Mouse (Mus musculus): ENCODE measurements at regions not wholly inside any gene's neighbourhood (a gene's known extent, or its start where the extent isn't known, plus 50 kb on each side); places are given as distances from the start of the nearest gene placed in this dataset.
A peak's percentile ranks its signal among the peaks of the same experiment; 100 is the strongest.

DNA sequence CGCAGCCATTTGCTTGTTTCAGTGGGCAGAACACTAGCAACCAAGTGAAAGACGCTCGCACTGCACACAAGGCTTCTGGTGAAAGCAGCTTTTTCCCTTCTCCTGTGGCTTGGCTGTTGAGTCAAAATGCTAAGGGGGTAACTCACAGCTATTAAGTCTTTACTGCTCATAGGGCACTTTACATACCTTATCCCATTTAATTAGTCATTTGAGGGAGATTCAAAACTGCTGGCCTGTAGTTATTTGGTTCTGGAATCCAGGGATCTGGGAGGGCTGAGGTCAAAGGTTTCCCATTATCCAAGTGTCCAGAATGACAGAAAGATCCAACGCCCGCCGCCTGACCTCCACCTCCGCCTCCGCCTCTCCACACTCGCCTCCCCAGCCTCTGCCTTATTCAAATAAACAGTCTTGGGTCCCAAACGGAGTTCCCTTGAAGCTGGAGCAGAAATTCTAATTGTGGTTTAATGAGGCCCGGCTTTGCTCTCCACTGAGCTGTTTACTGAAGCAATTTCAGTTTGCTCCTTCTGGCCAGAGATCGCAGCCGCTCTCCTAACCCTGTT is 106.5 kb upstream of the Mycn start:
- DNase-seq (ENCODE audit: low spot score in 2 of 2): no peak

DNA sequence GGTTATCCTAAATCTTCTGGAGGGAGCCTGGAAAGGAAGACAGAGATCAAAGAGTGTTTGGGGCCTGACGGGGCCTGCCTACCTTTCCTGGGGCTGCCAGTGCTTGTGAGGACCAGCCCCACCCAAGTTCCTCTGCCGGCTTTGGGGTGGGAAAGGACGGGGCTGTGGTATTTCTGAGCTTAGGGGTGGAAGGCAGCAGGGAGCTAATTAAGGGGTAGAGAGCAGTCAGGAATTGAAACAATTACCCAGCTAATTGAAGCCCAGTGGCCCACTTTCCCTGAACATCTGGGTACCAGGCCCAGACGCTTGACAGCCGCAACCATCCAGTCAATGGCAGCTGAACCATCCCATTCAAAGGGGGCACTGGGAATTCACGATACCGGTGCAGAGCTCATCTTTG is 101.2 kb upstream of the Mycn start:
- no peak for DNase-seq (ENCODE audit: low spot score in 2 of 2)

DNA sequence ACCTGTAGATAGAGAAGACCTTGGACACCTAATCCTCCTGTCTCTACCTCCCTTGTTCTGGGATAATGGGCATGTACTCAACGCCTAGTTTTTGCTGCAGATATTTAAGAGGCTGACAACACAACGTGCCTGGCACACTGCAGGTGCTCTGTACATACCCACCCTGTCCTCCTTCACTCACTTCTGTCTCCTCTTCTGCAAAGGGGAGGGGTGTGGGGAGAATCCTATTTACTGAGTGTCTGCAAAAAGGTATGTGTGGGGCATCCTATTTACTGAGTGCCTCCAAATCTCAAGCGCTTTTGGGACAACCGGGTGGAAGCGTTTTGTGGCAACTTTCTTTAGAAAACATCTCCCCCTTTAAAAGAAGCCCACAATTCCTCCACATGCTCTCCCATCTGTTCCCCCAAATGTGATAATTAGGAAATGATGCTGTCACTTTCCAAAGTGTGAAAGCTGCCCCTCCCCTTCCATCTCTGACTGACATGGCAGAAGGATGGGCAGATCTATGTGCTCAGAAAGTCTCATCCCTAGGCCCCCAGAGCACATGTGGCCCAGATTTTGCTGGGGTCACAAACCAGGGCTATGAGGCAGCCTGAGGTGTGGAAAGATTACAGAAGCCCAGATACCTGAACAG is 93.5 kb upstream of the Mycn start:
- peak; percentile 67 to 85 for DNase-seq (ENCODE audit: low spot score in 2 of 2)

DNA sequence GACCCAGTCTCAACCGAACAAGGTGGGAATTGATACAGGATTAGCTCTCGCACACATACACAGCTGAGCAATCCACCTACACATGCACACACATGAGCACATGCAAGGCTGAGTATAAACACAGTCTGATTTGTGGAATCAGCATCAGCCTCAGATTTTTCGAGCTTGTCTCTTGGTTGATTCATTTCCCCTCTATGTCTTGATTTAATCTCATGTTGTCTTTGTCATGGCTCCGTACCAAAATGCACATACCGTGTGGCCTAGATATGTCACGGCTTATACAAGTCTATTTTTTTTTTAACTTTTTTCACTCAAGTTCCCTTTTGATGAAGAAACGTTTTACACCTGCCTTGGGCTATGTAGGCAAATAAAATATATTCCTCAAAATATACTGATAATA is 88.6 kb upstream of the Mycn start:
- no peak for DNase-seq (ENCODE audit: low spot score in 2 of 2)

DNA sequence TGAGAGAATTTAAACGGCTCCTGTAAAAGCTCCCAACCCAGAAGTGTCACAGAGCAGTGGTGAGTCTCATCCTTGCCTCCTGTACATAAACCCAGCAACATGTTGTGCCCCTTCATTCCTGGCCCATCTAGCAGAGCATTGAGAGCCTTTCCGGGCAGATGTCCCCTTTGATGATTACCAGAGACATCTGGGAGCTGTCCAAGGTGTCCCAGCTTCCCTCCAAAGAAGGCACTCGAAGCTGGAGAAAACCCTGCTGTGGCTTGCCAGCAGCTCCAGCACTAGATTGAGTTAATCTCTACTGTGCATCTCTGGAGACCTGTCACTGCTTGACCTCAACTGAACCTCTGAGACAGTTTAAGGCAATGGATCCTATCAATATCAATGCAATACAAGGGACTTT is 86.4 kb upstream of the Mycn start:
- DNase-seq (ENCODE audit: low spot score in 2 of 2): no peak

DNA sequence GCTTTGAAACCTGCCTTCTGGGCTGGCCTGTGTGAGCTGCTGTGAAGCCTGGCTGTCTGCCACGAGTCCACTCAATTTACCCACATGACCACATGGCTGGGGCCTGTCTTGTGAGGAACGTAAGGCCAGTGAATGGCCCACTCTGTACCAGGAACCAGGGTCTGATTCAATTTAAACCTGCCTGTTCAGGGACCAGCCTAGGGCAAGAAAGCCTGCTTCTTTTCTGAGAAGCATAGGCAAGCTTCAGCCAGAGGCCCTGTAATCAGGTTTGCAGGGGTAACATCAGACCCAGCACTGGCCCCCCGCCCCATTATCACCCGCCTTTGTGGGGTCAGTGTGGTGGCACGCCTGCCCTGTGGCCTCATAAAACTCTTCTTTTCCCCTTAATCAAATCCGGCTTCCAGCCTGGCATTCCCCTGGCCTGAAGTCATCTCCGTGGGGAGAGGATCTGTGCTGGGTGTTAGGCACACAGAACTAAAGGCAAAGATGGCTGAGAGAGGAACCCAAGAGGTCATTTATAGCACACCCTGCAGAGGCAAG is 84.4 kb upstream of the Mycn start:
- DNase-seq (ENCODE audit: low spot score in 2 of 2): no peak

DNA sequence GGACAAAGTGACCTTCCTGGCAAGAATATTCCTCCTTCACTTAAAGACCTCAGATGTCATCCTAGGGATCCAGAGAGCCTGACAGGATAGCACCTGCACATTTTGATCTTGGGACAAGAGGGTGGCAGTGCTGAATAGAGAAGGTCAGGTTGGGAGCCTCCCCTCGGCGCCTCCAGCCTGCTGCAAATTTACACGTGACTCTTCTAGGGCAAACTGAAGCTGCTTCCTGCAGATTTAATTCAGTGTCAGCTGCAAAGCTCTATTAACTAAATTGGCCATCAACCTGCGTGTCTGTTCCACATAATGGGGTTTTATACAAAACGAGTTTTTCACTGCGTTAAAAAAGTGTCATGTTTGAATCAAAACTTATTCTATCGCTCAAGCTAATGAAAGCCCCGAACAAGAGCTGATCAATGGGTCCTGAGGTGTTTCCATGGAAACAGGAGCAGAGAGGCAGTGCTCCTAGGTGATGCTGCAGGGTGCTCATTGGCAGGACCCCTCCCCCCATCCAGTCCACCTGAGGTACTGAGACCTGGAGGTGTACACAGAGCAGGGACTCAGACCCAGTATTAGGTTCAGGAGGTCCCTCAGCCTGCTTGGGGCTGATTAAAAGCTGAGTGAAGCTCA is 82.6 kb upstream of the Mycn start:
- DNase-seq (ENCODE audit: low spot score in 2 of 2): no peak

DNA sequence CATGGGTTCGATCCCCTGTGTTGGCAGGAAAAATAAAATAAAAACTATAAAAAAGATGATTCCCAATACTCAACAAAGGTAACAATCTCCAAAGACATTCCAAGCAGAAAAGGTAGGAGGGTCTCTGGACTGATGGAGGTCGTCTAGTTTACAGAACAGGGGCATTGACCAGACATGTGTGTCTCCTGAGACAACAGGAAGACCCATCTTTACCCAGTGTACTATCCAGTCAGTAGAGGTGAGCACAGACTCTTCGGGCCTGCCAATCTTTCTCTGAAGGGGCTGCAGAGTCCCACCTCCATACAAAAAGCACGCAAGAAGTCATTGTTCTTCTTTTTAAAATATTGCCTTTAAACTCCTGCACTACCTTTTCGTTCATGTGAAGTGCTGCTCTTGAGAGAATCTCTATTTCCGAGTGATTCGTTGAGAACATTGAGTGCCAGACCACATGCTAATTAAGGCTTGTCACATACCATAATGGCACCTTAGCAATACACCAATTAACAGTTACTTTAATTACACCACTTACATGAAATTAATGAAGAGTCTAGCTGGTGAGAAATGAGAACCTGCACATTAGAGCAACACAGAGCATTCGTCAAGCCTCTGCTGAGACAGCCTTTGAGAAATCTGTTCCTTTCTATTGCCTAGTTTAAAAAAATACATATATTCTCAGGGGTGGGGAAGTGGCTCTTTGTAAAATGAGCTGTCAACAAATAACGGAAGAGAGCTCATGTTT is 69.5 kb upstream of the Mycn start:
- DNase-seq (ENCODE audit: low spot score in 2 of 2): no peak

DNA sequence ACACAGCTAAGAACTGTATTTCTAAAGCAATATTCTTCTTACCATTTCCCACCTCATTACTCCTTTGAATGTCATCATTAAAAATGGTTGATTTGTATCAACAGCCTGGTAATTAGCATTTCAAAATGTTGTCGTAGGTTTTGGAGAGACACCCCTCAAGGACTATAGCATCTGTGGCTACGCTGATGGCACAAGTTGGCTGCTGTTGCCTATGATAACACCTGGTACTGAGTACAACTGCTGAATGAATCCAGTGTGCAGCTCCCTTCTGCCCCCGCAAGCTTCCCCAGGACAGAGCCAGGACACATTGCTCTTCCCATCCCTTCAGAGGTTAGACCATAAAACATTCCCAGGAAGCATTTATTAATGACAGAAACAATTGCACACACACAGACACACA is 68.7 kb upstream of the Mycn start:
- no peak for DNase-seq (ENCODE audit: low spot score in 2 of 2)

DNA sequence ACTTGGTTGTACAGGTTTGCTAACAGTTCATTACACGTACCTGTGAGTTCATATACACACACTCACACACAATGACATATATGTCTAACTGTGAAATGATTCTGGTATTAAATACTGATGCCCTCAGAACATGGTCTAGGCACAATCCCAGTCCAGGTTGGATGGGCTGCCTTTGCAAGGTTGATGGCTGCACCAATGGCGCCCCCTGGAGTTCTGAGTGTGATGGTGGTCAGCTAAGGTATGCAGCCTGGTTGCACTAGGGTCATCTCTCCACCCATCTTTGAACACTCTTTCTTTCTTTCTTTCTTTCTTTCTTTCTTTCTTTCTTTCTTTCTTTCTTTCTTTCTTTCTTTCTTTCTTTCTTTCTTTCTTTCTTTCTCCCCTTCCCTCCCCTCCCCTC is 67.8 kb upstream of the Mycn start:
- no peak for DNase-seq (ENCODE audit: low spot score in 2 of 2)

DNA sequence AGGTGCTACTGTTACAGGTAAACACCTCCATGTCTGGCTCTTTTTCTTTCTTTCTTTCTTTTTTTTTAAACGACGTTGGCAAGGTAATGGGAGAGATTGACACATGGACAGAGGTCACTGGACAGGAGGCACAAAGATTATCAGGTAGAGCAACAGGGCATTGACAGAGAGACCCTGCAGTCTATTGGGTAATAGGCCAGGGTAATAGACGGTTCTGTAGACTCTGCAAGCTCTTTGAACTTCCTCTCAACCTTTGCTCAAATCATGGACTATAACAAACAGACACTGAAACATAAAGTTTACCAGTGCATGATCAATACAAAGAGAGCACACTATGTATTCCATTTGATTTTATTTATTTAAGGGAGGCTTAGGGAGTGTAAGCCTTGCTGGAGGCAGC is 61.0 kb upstream of the Mycn start:
- DNase-seq (ENCODE audit: low spot score in 2 of 2): no peak

DNA sequence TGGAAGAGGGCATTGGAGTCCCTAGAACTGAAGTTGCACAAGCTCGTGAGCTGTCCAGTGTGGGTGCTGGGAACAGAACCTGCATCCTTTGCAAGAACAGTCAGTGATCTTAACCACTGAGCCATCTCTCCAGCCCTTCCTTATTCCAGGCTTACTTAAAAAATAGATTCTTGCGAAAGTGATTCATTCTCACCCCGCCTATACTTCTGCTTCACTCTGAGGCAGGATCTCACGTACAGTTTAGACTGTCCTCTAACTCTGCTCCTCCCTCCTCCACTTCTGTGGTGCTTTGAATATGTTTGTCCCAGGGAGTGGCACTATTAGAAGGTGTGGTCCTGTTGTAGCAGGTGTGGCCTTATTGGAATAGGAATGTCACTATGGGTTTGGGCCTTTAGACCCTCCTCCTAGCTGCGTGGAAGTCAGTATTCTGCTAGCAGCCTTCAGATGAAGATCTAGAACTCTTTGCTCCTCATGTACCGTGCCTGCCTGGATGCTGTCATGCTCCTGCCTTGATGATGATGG is 60.4 kb upstream of the Mycn start:
- DNase-seq (ENCODE audit: low spot score in 2 of 2): no peak

DNA sequence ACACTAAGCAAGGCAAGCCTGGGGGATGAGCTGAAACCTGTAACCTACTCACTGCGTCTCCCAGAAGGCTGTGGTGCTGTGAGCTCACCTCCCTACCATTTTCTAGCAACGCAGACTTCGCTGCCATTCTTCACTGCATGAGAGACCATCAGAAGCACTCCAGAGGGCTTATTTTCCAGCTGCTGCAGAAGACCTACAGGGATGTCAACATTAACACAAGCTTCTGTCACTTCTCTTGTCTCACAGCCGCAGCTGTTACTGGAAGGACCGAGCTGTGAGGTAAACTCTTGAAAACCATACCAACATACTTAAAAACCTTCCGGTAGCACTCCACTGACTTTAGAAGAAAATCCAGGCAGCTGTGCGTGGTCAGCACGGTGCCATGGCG is 54.3 kb upstream of the Mycn start:
- DNase-seq (ENCODE audit: low spot score in 2 of 2): no peak

DNA sequence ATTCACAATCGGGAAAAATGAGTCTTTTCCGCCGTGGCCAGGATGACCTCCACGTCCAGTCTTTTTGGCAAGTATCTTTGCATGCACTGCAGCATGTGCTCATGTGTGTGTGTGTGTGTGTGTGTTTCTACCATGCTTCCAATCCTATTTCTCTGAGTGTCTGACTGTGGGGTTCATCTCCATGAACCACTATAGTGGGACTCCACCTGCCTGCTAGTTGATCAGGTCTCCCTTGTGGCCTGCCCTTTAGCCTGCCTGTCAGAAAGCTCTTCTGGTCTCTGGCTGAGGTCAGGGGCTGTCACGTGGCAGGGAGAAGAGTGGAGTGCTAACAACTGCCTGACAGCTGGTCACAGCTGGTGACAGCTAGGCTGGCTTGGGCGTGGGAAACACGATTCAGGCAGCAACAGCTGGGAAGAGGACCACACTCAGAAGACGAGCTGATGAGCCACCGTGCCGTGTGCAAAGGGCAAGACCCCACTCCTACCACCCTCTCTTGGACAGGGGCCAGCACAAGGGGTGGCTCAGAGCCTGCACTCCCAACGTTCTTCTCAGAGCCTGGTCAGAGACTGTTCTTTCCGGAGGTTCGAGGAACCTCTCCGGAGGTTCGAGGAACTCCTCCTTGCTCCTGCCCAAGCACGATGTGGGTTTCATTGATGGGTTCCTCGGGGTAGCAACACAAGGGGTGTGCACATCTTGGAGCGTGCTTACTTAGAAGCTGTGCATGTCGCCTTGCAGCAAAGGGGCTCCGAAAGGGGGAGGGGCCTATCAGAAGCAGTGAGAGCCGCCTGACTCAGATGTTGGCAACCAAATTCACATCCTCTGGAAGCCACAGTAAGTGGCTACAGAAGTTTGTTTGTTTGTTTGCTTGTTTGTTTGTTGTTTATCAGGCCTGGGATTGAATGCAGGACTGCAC is 53.6 kb upstream of the Mycn start:
- no peak for DNase-seq (ENCODE audit: low spot score in 2 of 2)

DNA sequence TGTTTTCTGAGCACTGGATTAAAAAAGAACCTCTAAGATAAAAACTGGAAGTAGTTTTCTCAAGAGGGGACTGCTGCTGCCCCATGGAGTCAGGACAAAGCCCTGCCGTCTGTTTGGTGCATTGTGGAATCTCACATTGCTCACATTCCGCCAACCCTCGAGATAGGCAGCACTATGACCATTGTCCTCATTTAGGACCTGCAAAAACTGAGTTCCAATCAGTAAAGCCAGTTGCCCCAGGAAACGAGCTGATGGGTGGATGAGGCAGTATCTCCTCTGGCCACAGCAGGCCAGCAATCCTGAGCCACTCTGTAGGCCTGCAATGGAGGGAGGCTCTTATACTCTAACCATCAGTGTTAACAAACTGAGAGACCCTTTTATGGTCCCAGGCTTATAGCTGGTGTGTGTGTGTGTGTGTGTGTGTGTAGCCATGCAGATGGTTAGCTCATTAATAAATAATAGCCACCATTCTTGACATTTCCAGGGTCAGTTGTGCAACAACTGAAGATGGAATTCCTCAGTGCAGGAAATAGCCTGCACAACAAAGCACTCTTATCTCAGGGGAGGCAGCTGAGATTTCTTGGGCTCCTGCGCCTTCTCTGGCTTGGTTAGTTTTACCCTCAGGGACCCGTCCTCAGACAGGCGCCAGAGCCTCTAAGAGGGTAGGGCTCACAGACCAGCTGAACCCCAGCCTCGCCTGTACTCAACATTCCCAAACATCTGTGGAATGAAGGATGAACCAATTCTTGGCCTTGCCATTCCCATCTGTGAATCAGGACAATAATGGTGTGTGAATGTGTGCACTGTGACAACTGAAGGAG is 52.4 kb upstream of the Mycn start:
- no peak for DNase-seq (ENCODE audit: low spot score in 2 of 2)
